Mouse (Mus musculus): Measurements from ENCODE around the gene Elf5. TPM values are rescaled to one million over a fixed set of nuclear protein-coding genes. Genes with fewer than 3 reads are reported as not detected.
A peak's percentile ranks its signal among the peaks of the same experiment; 100 is the strongest.

The Elf5 gene
- polyA plus RNA-seq, 1 experiment from 2014 or later, result 0.03 TPM

- 76% methylated on average over 3 of the region's 3 CpGs for WGBS (ENCODE audit: insufficient replicate concordance)
- Histone ChIP-seq H3K9me3 (replicated peaks) (no peaks in the 10 kb centered on the region), H3K4me3 (replicated peaks) (no peak overlapping the region), H3K27me3 (no peaks in the 10 kb centered on the region), H3K36me3 (no peaks in the 10 kb centered on the region), H3K4me2 (no peak overlapping the region), H3K4me1 (replicated peaks) (no peaks in the 10 kb centered on the region), H3K9ac (no peak overlapping the region), H3K27ac (no peak overlapping the region)
- ATAC-seq (ENCODE audit: low read depth) (no peak), DNase-seq (no peak)
Measured at GRCm38 (mm10) chr2:103411816-103412215, 328 bp downstream of the Elf5 start.

- Histone ChIP-seq H3K9me3 (replicated peaks) (no peaks in the 10 kb centered on the region), H3K4me2 (no peak overlapping the region), H3K36me3 (no peaks in the 10 kb centered on the region), H3K27me3 (no peaks in the 10 kb centered on the region), H3K9ac (no peak overlapping the region), H3K4me3 (replicated peaks) (no peak overlapping the region), H3K27ac (no peak overlapping the region), H3K4me1 (replicated peaks) (no peaks in the 10 kb centered on the region)
- ATAC-seq (ENCODE audit: low read depth) (no peak), DNase-seq (no peak)
- 55% methylated on average over 5 of the region's 5 CpGs for WGBS (ENCODE audit: insufficient replicate concordance)
Measured at GRCm38 (mm10) chr2:103413381-103413780, 1.9 kb downstream of the Elf5 start.

GRCm38 (mm10) chr2:103415774-103416173 lies 4.3 kb downstream of the Elf5 start:
- no peaks in the 10 kb centered on the region for H3K36me3 ChIP-seq
- H3K27ac ChIP-seq, result no peak overlapping the region
- no peak overlapping the region for H3K4me2 ChIP-seq
- no peaks in the 10 kb centered on the region for H3K4me1 ChIP-seq (replicated peaks)
- no peak overlapping the region for H3K4me3 ChIP-seq (replicated peaks)
- no peaks in the 10 kb centered on the region for H3K9me3 ChIP-seq (replicated peaks)
- no peak overlapping the region for H3K9ac ChIP-seq
- DNase-seq (no peak), ATAC-seq (ENCODE audit: low read depth) (no peak)
- no peaks in the 10 kb centered on the region for H3K27me3 ChIP-seq
- WGBS (ENCODE audit: insufficient replicate concordance), result 49% methylated on average over 3 of the region's 3 CpGs

GRCm38 (mm10) chr2:103420650-103421507 lies 9.4 kb downstream of the Elf5 start:
- Histone ChIP-seq H3K36me3 (no peaks in the 10 kb centered on the region), H3K4me2 (no peak overlapping the region), H3K4me3 (replicated peaks) (no peak overlapping the region), H3K4me1 (replicated peaks) (no peaks in the 10 kb centered on the region), H3K27me3 (0 out of 2 replicates have a peak, but pooled peaks cover 3% of the 10 kb centered on the region), H3K9ac (no peak overlapping the region), H3K9me3 (replicated peaks) (no peaks in the 10 kb centered on the region), H3K27ac (no peak overlapping the region)
- ATAC-seq (ENCODE audit: low read depth) (no peak), DNase-seq (no peak)
- 60% methylated on average over 15 of the region's 15 CpGs for WGBS (ENCODE audit: insufficient replicate concordance)

- H3K9ac ChIP-seq, result no peak overlapping the region
- no peaks in the 10 kb centered on the region for H3K4me1 ChIP-seq (replicated peaks)
- no peaks in the 10 kb centered on the region for H3K9me3 ChIP-seq (replicated peaks)
- H3K36me3 ChIP-seq, result no peaks in the 10 kb centered on the region
- 66% methylated on average over 12 of the region's 12 CpGs for WGBS (ENCODE audit: insufficient replicate concordance)
- no peak overlapping the region for H3K4me2 ChIP-seq
- 0 out of 2 replicates have a peak, but pooled peaks cover 3% of the 10 kb centered on the region for H3K27me3 ChIP-seq
- ATAC-seq (ENCODE audit: low read depth), result no peak
- DNase-seq, result no peak
- H3K4me3 ChIP-seq (replicated peaks), result no peak overlapping the region
- no peak overlapping the region for H3K27ac ChIP-seq
Measured at GRCm38 (mm10) chr2:103423884-103424283, 12.4 kb downstream of the Elf5 start.

- DNase-seq (peak; percentile 24), ATAC-seq (ENCODE audit: low read depth) (no peak)
- Histone ChIP-seq H3K9me3 (replicated peaks) (no peaks in the 10 kb centered on the region), H3K36me3 (no peaks in the 10 kb centered on the region), H3K27ac (no peak overlapping the region), H3K4me3 (replicated peaks) (no peak overlapping the region), H3K4me1 (replicated peaks) (no peaks in the 10 kb centered on the region), H3K9ac (no peak overlapping the region), H3K27me3 (0 out of 2 replicates have a peak, but pooled peaks cover 3% of the 10 kb centered on the region), H3K4me2 (no peak overlapping the region)
- WGBS (ENCODE audit: insufficient replicate concordance), result 21% methylated on average over 12 of the region's 12 CpGs
Measured at GRCm38 (mm10) chr2:103424349-103425026, 13.0 kb downstream of the Elf5 start.

- H3K4me2 ChIP-seq, result no peak overlapping the region
- WGBS (ENCODE audit: insufficient replicate concordance), result 49% methylated on average over 11 of the region's 11 CpGs
- ATAC-seq (ENCODE audit: low read depth) (no peak), DNase-seq (no peak)
- H3K4me1 ChIP-seq (replicated peaks), result no peaks in the 10 kb centered on the region
- no peak overlapping the region for H3K27ac ChIP-seq
- no peaks in the 10 kb centered on the region for H3K9me3 ChIP-seq (replicated peaks)
- H3K9ac ChIP-seq, result no peak overlapping the region
- 0 out of 2 replicates have a peak, but pooled peaks cover 3% of the 10 kb centered on the region for H3K27me3 ChIP-seq
- H3K36me3 ChIP-seq, result no peaks in the 10 kb centered on the region
- no peak overlapping the region for H3K4me3 ChIP-seq (replicated peaks)
Measured at GRCm38 (mm10) chr2:103425456-103426063, 14.1 kb downstream of the Elf5 start.

GRCm38 (mm10) chr2:103428356-103428755 lies 16.9 kb downstream of the Elf5 start:
- H3K36me3 ChIP-seq, result no peaks in the 10 kb centered on the region
- no peak overlapping the region for H3K9ac ChIP-seq
- ATAC-seq (ENCODE audit: low read depth) (no peak), DNase-seq (no peak)
- WGBS (ENCODE audit: insufficient replicate concordance), result 59% methylated on average over 3 of the region's 3 CpGs
- no peak overlapping the region for H3K27ac ChIP-seq
- no peak overlapping the region for H3K4me2 ChIP-seq
- no peaks in the 10 kb centered on the region for H3K4me1 ChIP-seq (replicated peaks)
- H3K27me3 ChIP-seq, result 0 out of 2 replicates have a peak, but pooled peaks cover 3% of the 10 kb centered on the region
- no peak overlapping the region for H3K4me3 ChIP-seq (replicated peaks)
- no peaks in the 10 kb centered on the region for H3K9me3 ChIP-seq (replicated peaks)

GRCm38 (mm10) chr2:103430712-103431111 lies 19.2 kb downstream of the Elf5 start:
- no peak overlapping the region for H3K4me3 ChIP-seq (replicated peaks)
- ATAC-seq (ENCODE audit: low read depth) (no peak), DNase-seq (no peak)
- no peaks in the 10 kb centered on the region for H3K4me1 ChIP-seq (replicated peaks)
- no peaks in the 10 kb centered on the region for H3K9me3 ChIP-seq (replicated peaks)
- no peak overlapping the region for H3K4me2 ChIP-seq
- H3K27ac ChIP-seq, result no peak overlapping the region
- no peaks in the 10 kb centered on the region for H3K27me3 ChIP-seq
- 32% methylated on average over 1 of the region's 1 CpGs for WGBS (ENCODE audit: insufficient replicate concordance)
- H3K36me3 ChIP-seq, result no peaks in the 10 kb centered on the region
- H3K9ac ChIP-seq, result no peak overlapping the region

- H3K4me3 ChIP-seq (replicated peaks), result no peak overlapping the region
- H3K9me3 ChIP-seq (replicated peaks), result no peaks in the 10 kb centered on the region
- ATAC-seq (ENCODE audit: low read depth) (no peak), DNase-seq (no peak)
- no peak overlapping the region for H3K9ac ChIP-seq
- 41% methylated on average over 8 of the region's 8 CpGs for WGBS (ENCODE audit: insufficient replicate concordance)
- no peaks in the 10 kb centered on the region for H3K27me3 ChIP-seq
- H3K36me3 ChIP-seq, result no peaks in the 10 kb centered on the region
- no peaks in the 10 kb centered on the region for H3K4me1 ChIP-seq (replicated peaks)
- H3K27ac ChIP-seq, result no peak overlapping the region
- H3K4me2 ChIP-seq, result no peak overlapping the region
Measured at GRCm38 (mm10) chr2:103432695-103433275, 21.3 kb downstream of the Elf5 start.

GRCm38 (mm10) chr2:103435110-103435509 lies 23.6 kb downstream of the Elf5 start:
- no peak overlapping the region for H3K9ac ChIP-seq
- no peak for DNase-seq
- H3K27ac ChIP-seq, result no peak overlapping the region
- no peaks in the 10 kb centered on the region for H3K4me1 ChIP-seq (replicated peaks)
- ATAC-seq (ENCODE audit: low read depth), result no peak
- no peaks in the 10 kb centered on the region for H3K36me3 ChIP-seq
- no peak overlapping the region for H3K4me3 ChIP-seq (replicated peaks)
- no peak overlapping the region for H3K4me2 ChIP-seq
- no peaks in the 10 kb centered on the region for H3K27me3 ChIP-seq
- H3K9me3 ChIP-seq (replicated peaks), result no peaks in the 10 kb centered on the region
- 52% methylated on average over 2 of the region's 2 CpGs for WGBS (ENCODE audit: insufficient replicate concordance)

Data from liver, embryonic 13.5 days (tissue).